Mouse (Mus musculus): ENCODE results near the gene Fam114a2. TPM values are rescaled to one million over a fixed set of nuclear protein-coding genes. Genes with fewer than 3 reads are reported as not detected.

The Fam114a2 gene
- 10 to 100 TPM; 31.3 to 33.9 TPM for total RNA-seq (2023)

GRCm38 (mm10) chr11:57518091-57518750 is at the start of gene Fam114a2, which contains the start of gene Mfap3:
Fam114a2 (minus strand) TSS chr11:57518617.
Mfap3 (plus strand) TSS chr11:57518664.

Other genes starting within 250 kb of the Fam114a2 start
- gene Mfap3, start within 50 bp of the Fam114a2 start, total RNA-seq (2023) = 10 to 100 TPM; 28.9 to 29.1 TPM
- gene Galnt10, start 126.8 kb upstream of the Fam114a2 start, total RNA-seq (2023) = 10 to 100 TPM; 17.7 to 19.9 TPM

Data from neutrophil, adult 83 days (primary cell).